Mouse (Mus musculus): ENCODE measurements at regions not wholly inside any gene's neighbourhood (a gene's known extent, or its start where the extent isn't known, plus 50 kb on each side); places are given as distances from the start of the nearest gene placed in this dataset.

DNA sequence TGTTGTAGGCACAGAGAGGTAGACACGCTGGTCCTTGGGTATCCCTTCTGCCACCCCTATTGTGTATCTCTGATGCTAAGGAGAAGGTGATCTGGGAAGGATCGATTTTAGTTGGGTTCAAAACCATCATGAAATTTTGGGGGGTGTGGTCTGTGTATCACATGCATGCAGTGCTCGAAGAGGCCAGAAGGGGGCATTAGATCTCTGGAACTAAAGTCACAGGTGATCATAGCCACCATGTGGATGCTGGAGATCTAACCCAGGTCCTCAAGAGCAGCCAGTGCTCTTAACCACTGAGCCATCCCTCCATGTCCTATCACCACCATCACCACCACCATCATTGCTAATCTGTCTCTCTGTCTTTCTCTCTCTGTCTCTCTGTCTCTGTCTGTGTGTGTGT, 100.4 kb upstream of the Eya4 start:
- no peak for TF ChIP-seq CTCF (IDR thresholded peaks at IDR 0.05; ENCODE audit: insufficient read depth, low read depth, low read length)
- no peak for TF ChIP-seq POLR2A (IDR thresholded peaks at IDR 0.05; ENCODE audit: insufficient read depth, low read depth, low read length)

All from olfactory bulb, adult 2 months (tissue).